Mouse (Mus musculus): Measurements from ENCODE around the gene Map1lc3b. TPM values are rescaled to one million over a fixed set of nuclear protein-coding genes. Genes with fewer than 3 reads are reported as not detected.

The Map1lc3b gene
- polyA plus RNA-seq, 1 experiment from 2014 or later, result 190 TPM

GRCm38 (mm10) chr8:121636180-121636579, 46.0 kb downstream of the Map1lc3b start:
- no peak for ATAC-seq (ENCODE audit: insufficient number of reproducible peaks, insufficient read depth, low FRiP score, low TSS enrichment, low read depth)
- Histone ChIP-seq H3K27ac (0 out of 2 replicates have a peak overlapping the region, but pooled peaks have one; percentile 13), H3K9ac (replicated peaks) (no peak overlapping the region), H3K4me1 (replicated peaks) (peaks cover 17% of the 10 kb centered on the region; the same call in 1 of the 2 replicates), H3K4me2 (no peak overlapping the region), H3K36me3 (peaks cover 12% of the 10 kb centered on the region; the same call in 1 of the 2 replicates), H3K27me3 (no peaks in the 10 kb centered on the region), H3K4me3 (replicated peaks) (no peak overlapping the region), H3K9me3 (no peaks in the 10 kb centered on the region)
- WGBS, result 87% methylated on average over 8 of the region's 8 CpGs

- peaks cover 11% of the 10 kb centered on the region; the same call in 1 of the 2 replicates for H3K4me1 ChIP-seq (replicated peaks)
- H3K9me3 ChIP-seq, result no peaks in the 10 kb centered on the region
- no peak for ATAC-seq (ENCODE audit: insufficient number of reproducible peaks, insufficient read depth, low FRiP score, low TSS enrichment, low read depth)
- H3K4me3 ChIP-seq (replicated peaks), result no peak overlapping the region
- H3K27ac ChIP-seq, result no peak overlapping the region
- no peaks in the 10 kb centered on the region for H3K27me3 ChIP-seq
- H3K4me2 ChIP-seq, result no peak overlapping the region
- peaks cover 6% of the 10 kb centered on the region; the same call in 1 of the 2 replicates for H3K36me3 ChIP-seq
- H3K9ac ChIP-seq (replicated peaks), result no peak overlapping the region
- WGBS, result 77% methylated on average over 3 of the region's 3 CpGs
These were observed 52.6 kb downstream of the Map1lc3b start for GRCm38 (mm10) chr8:121642804-121643203.

DNA sequence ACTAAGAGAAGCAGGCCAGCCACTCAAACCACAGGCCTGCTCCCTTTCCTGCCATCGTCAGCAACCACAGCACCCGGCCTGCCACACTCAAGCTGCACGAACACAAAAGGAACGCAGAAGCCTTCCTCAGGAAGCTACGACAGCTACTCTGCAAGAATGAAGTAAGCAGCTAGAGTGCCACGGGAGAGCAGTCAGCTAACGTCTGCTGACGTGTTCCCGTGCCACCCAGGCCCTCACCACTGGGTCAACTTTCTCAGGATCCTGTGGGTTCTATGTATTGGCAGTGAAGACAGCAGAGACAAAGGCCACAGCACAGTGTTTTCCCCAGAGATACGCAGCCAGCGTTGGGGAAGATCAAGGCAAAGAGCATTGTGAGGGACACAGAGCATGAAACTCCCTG, 53.2 kb downstream of the Map1lc3b start:
- H3K27ac ChIP-seq, result no peak overlapping the region
- no peak overlapping the region for H3K9ac ChIP-seq (replicated peaks)
- ATAC-seq (ENCODE audit: insufficient number of reproducible peaks, insufficient read depth, low FRiP score, low TSS enrichment, low read depth), result no peak
- H3K36me3 ChIP-seq, result peaks cover 7% of the 10 kb centered on the region; the same call in 1 of the 2 replicates
- H3K27me3 ChIP-seq, result no peaks in the 10 kb centered on the region
- no peak overlapping the region for H3K4me2 ChIP-seq
- H3K4me1 ChIP-seq (replicated peaks), result peaks cover 17% of the 10 kb centered on the region
- H3K9me3 ChIP-seq, result no peaks in the 10 kb centered on the region
- 84% methylated on average over 11 of the region's 11 CpGs for WGBS
- no peak overlapping the region for H3K4me3 ChIP-seq (replicated peaks)

GRCm38 (mm10) chr8:121647511-121648215, 57.5 kb downstream of the Map1lc3b start:
- 86% methylated on average over 12 of the region's 12 CpGs for WGBS
- Histone ChIP-seq H3K9ac (replicated peaks) (no peak overlapping the region), H3K4me3 (replicated peaks) (no peak overlapping the region), H3K36me3 (peaks cover 29% of the 10 kb centered on the region; the same call in 1 of the 2 replicates), H3K4me1 (replicated peaks) (peaks cover 44% of the 10 kb centered on the region), H3K9me3 (no peaks in the 10 kb centered on the region), H3K27me3 (no peaks in the 10 kb centered on the region), H3K27ac (no peak overlapping the region), H3K4me2 (no peak overlapping the region)
- no peak for ATAC-seq (ENCODE audit: insufficient number of reproducible peaks, insufficient read depth, low FRiP score, low TSS enrichment, low read depth)

Other genes with a start within 250 kb of the Map1lc3b start
- gene 1700018B08Rik, start 46.0 kb upstream of the Map1lc3b start, polyA plus RNA-seq (2016; fragmentation: Nextera tagmentation; extraction: Ambion mirVana), result not detected in 2 replicates
- 19.4 and 19.7 TPM in 2 replicates for gene Fbxo31, start 11.6 kb upstream of the Map1lc3b start, polyA plus RNA-seq (2016; fragmentation: Nextera tagmentation; extraction: Ambion mirVana)
- 19.9 and 22.1 TPM in 2 replicates for gene Zcchc14, start 62.5 kb downstream of the Map1lc3b start, polyA plus RNA-seq (2016; fragmentation: Nextera tagmentation; extraction: Ambion mirVana)
- 0.86 and 1.2 TPM in 2 replicates for gene Jph3, start 139.3 kb downstream of the Map1lc3b start, polyA plus RNA-seq (2016; fragmentation: Nextera tagmentation; extraction: Ambion mirVana)
- gene Klhdc4, start 239.2 kb downstream of the Map1lc3b start, polyA plus RNA-seq (2016; fragmentation: Nextera tagmentation; extraction: Ambion mirVana), result 49.5 and 49.9 TPM in 2 replicates

Measured in limb, embryonic 12.5 days (tissue).